Mouse (Mus musculus) brown adipose tissue, adult 24 weeks (tissue): Measurements from ENCODE around the gene Tut7. TPM values are rescaled to one million over a fixed set of nuclear protein-coding genes. Genes with fewer than 3 reads are reported as not detected.
"Not testable (repeated sequence)": the region's sequence is repeated elsewhere in the genome, so short reads cannot be mapped to it uniquely, and the experiment has no call there.

Experiments
- H3K27ac ChIP-seq: fragments of 200-500 bp; replicated peaks from 2 replicates; pipeline ENCODE4 v1.5.1; 2012; ENCODE audit warnings: low read depth, mild to moderate bottlenecking, low read length
- H3K4me1 ChIP-seq: fragments of 200-500 bp; 2 replicates; pipeline ENCODE4 v1.6.1; 2012; ENCODE audit warnings: low read length, mixed read lengths; ENCODE audit not compliant: control insufficient read depth, insufficient read depth, insufficient read length
- H3K4me3 ChIP-seq: fragments of 200-500 bp; 2 replicates; pipeline ENCODE4 v1.5.1; 2012; ENCODE audit warnings: low read depth, mild to moderate bottlenecking, low read length, moderate library complexity; ENCODE audit not compliant: insufficient read depth
- polyA plus RNA-seq: library from polyadenylated mRNA; stranded (reverse); fragments of >200 nt; gene quantifications from 2 replicates; pipeline ENCODE4 v1.2.4, GENCODE M21; 2012; ENCODE audit not compliant: missing spikeins, insufficient read depth, insufficient read length

Tut7 gene
- polyA plus RNA-seq, 1 experiment, result 51.0 TPM

- no peak overlapping the region for H3K27ac ChIP-seq
- H3K4me1 ChIP-seq, result peaks cover 8% of the 10 kb centered on the region; the same call in 1 of the 2 replicates
- H3K4me3 ChIP-seq, result no peak overlapping the region
Observed at GRCm38 (mm10) chr13:59762791-59763190, 60.2 kb downstream of the Tut7 start.

- Histone ChIP-seq H3K4me3 (no peak overlapping the region), H3K27ac (no peak overlapping the region), H3K4me1 (no peaks in the 10 kb centered on the region)
Observed at GRCm38 (mm10) chr13:59756906-59757305, 66.0 kb downstream of the Tut7 start.

GRCm38 (mm10) chr13:59750310-59750709, 72.6 kb downstream of the Tut7 start:
- Histone ChIP-seq H3K27ac (no peak overlapping the region), H3K4me3 (no peak overlapping the region), H3K4me1 (no peaks in the 10 kb centered on the region)

- Histone ChIP-seq H3K4me3 (no peak within 1 kb of the TSS), H3K4me1 (no peaks in the 10 kb centered on the region), H3K27ac (no peak within 1 kb of the TSS)
Observed at GRCm38 (mm10) chr13:59746711-59747110, 76.2 kb downstream of the Tut7 start, which contains the start of gene 1700014D04Rik. Gene 1700014D04Rik, minus strand, starts transcription at chr13:59746752.

GRCm38 (mm10) chr13:59746164-59746563, 76.8 kb downstream of the Tut7 start:
- Histone ChIP-seq H3K4me1 (no peaks in the 10 kb centered on the region), H3K27ac (no peak overlapping the region), H3K4me3 (no peak overlapping the region)

- Histone ChIP-seq H3K4me3 (no peak overlapping the region), H3K27ac (no peak overlapping the region), H3K4me1 (no peaks in the 10 kb centered on the region)
Observed at GRCm38 (mm10) chr13:59745462-59745861, 77.5 kb downstream of the Tut7 start.

- Histone ChIP-seq H3K4me3 (no peak overlapping the region), H3K4me1 (no peaks in the 10 kb centered on the region), H3K27ac (no peak overlapping the region)
Observed at GRCm38 (mm10) chr13:59741697-59742096, 81.2 kb downstream of the Tut7 start.

- Histone ChIP-seq H3K27ac (no peak overlapping the region), H3K4me1 (no peaks in the 10 kb centered on the region)
Observed at GRCm38 (mm10) chr13:59741096-59741495, 81.9 kb downstream of the Tut7 start.

GRCm38 (mm10) chr13:59739397-59739796, 83.5 kb downstream of the Tut7 start:
- Histone ChIP-seq H3K4me1 (no peaks in the 10 kb centered on the region), H3K27ac (no peak overlapping the region), H3K4me3 (no peak overlapping the region)

More at GRCm38 (mm10) chr13:59741096-59741495, 81.9 kb downstream of the Tut7 start:
- H3K4me3 ChIP-seq, result no peak overlapping the region

- Histone ChIP-seq H3K4me1 (no peaks in the 10 kb centered on the region), H3K4me3 (no peak overlapping the region), H3K27ac (no peak overlapping the region)
Observed at GRCm38 (mm10) chr13:59738455-59738854, 84.5 kb downstream of the Tut7 start.

- no peak overlapping the region for H3K4me3 ChIP-seq
- no peak overlapping the region for H3K27ac ChIP-seq
- no peaks in the 10 kb centered on the region for H3K4me1 ChIP-seq
Observed at GRCm38 (mm10) chr13:59735190-59735589, 87.8 kb downstream of the Tut7 start.

- not testable (repeated sequence) for H3K4me3 ChIP-seq, H3K27ac ChIP-seq, H3K4me1 ChIP-seq
Observed at GRCm38 (mm10) chr13:59734347-59734746, 88.6 kb downstream of the Tut7 start.

GRCm38 (mm10) chr13:59733936-59734335, 89.0 kb downstream of the Tut7 start:
- Histone ChIP-seq H3K4me3 (no peak overlapping the region), H3K4me1 (no peaks in the 10 kb centered on the region), H3K27ac (no peak overlapping the region)

- Histone ChIP-seq H3K4me3 (no peak within 1 kb of the TSS), H3K4me1 (no peaks in the 10 kb centered on the region), H3K27ac (no peak within 1 kb of the TSS)
Observed at GRCm38 (mm10) chr13:59731652-59732051, 91.3 kb downstream of the Tut7 start, which contains the start of gene Spata31d1d. Gene Spata31d1d, minus strand, starts transcription at chr13:59731752.

- Histone ChIP-seq H3K27ac (no peak overlapping the region), H3K4me3 (no peak overlapping the region), H3K4me1 (peaks cover 5% of the 10 kb centered on the region)
Observed at GRCm38 (mm10) chr13:59728378-59729093, 94.4 kb downstream of the Tut7 start.

- no peak overlapping the region for H3K4me3 ChIP-seq
- no peak overlapping the region for H3K27ac ChIP-seq
- H3K4me1 ChIP-seq, result peaks cover 5% of the 10 kb centered on the region
Observed at GRCm38 (mm10) chr13:59726139-59726867, 96.6 kb downstream of the Tut7 start.
